Mouse (Mus musculus) stomach, embryonic 16.5 days (tissue): ENCODE data around the gene Uts2. TPM values are rescaled to one million over a fixed set of nuclear protein-coding genes. Genes with fewer than 3 reads are reported as not detected.

Experiments used
- ATAC-seq: fragments of 200-750 bp; cut with Nextera tagmentation; 2 replicates; pipeline ENCODE4 v1.8.0; 2017; ENCODE audit warnings: moderate number of reproducible peaks, moderate TSS enrichment; ENCODE audit not compliant: insufficient read depth, low FRiP score
- H3K27ac ChIP-seq: fragments of 300-500 bp; sonication (generic); 2 replicates; pipeline ENCODE4 v1.5.1; 2014; ENCODE audit warnings: low read length
- H3K27me3 ChIP-seq: fragments of 300-500 bp; sonication (generic); 2 replicates; pipeline ENCODE4 v1.6.1; 2014; ENCODE audit warnings: low read length, control low read depth, mixed read lengths; ENCODE audit not compliant: control insufficient read depth, insufficient read depth
- H3K36me3 ChIP-seq: fragments of 300-500 bp; sonication (generic); 2 replicates; pipeline ENCODE4 v1.6.1; 2014; ENCODE audit warnings: low read length; ENCODE audit not compliant: control insufficient read depth, insufficient read depth
- H3K4me1 ChIP-seq: fragments of 300-500 bp; sonication (generic); 2 replicates; pipeline ENCODE4 v1.6.1; 2014; ENCODE audit warnings: low read length, control low read depth, mixed read lengths; ENCODE audit not compliant: control insufficient read depth, insufficient read depth
- H3K4me2 ChIP-seq: fragments of 300-500 bp; sonication (generic); 2 replicates; pipeline ENCODE4 v1.6.1; 2014; ENCODE audit warnings: low read depth, low read length, mixed read lengths
- H3K4me3 ChIP-seq: fragments of 300-500 bp; sonication (generic); replicated peaks from 2 replicates; pipeline ENCODE4 v1.5.1; 2014; ENCODE audit warnings: mild to moderate bottlenecking, low read length
- H3K9ac ChIP-seq: fragments of 300-500 bp; sonication (generic); 2 replicates; pipeline ENCODE4 v1.6.1; 2014; ENCODE audit warnings: low read length
- H3K9me3 ChIP-seq: fragments of 300-500 bp; sonication (generic); replicated peaks from 2 replicates; pipeline ENCODE4 v1.6.1; 2016; ENCODE audit warnings: low read length, control low read depth; ENCODE audit not compliant: control insufficient read depth
- WGBS: fragments of 180-500 bp; shearing (Covaris S2); extraction: QIAGEN DNeasy Blood & Tissue Kit; methylation state at CpG from one replicate; pipeline ENCODE4 v1.1.7; 2014; 5-methylcytosine and 5-hydroxymethylcytosine counted together
- polyA plus RNA-seq: library from polyadenylated mRNA; unstranded; fragments of >200 nt; fragmentation: Nextera tagmentation; extraction: Ambion mirVana; gene quantifications from 2 replicates; pipeline ENCODE4 v1.2.1, GENCODE M21; 2015

The Uts2 gene
- polyA plus RNA-seq, 1 experiment from 2014 or later, result not detected

DNA sequence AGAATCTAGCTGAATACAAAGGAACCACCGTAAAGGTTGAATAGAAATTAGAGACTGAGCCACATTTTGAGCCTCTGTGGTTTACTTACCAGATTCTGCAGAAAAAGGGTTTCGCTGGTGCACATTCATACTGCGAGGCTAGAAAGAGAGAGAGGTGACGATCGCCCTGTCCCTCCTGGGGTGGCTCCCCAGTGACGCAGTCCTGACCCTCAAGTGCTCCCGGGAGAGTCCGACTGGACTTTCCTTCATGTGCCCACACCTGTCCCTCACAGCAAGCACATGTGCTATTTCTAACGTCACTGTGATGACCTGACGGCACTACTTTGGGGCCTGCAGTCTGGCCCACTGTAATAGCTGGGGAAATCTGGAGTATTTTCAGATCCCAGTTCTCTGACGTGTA is 40.9 kb downstream of the Uts2 start:
- H3K27ac ChIP-seq, result no peak overlapping the region
- no peaks in the 10 kb centered on the region for H3K9me3 ChIP-seq
- H3K4me2 ChIP-seq, result no peak overlapping the region
- H3K4me1 ChIP-seq, result no peaks in the 10 kb centered on the region
- no peaks in the 10 kb centered on the region for H3K36me3 ChIP-seq
- 91% methylated on average over 11 of the region's 11 CpGs for WGBS
- no peak overlapping the region for H3K4me3 ChIP-seq
- ATAC-seq, result no peak
- no peak overlapping the region for H3K9ac ChIP-seq
- H3K27me3 ChIP-seq, result no peaks in the 10 kb centered on the region

DNA sequence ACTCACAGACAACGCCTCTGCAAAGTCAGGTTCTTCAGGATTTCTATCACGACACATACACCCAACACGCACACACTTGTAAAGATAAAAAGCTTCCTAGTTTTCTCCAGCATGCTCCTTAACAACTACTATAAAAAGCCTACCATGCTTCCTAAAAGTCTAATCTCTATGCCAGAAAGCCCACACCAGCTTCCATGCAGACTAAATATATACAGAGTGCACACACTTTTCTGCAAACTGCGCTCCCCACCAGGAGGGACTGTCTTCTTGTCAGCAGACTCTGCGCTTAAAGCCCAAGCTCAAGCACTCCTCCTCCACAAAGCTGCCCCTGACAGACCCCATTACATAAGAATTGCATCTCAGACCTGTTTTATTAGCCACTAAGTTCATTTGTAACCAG is 44.6 kb downstream of the Uts2 start:
- Histone ChIP-seq H3K9ac (no peak overlapping the region), H3K4me3 (no peak overlapping the region; the same call in 1 of the 2 replicates), H3K36me3 (no peaks in the 10 kb centered on the region), H3K4me1 (0 out of 2 replicates have a peak, but pooled peaks cover 11% of the 10 kb centered on the region), H3K27ac (no peak overlapping the region), H3K4me2 (no peak overlapping the region), H3K27me3 (no peaks in the 10 kb centered on the region), H3K9me3 (no peaks in the 10 kb centered on the region)
- ATAC-seq, result no peak
- 80% methylated on average over 5 of the region's 5 CpGs for WGBS

DNA sequence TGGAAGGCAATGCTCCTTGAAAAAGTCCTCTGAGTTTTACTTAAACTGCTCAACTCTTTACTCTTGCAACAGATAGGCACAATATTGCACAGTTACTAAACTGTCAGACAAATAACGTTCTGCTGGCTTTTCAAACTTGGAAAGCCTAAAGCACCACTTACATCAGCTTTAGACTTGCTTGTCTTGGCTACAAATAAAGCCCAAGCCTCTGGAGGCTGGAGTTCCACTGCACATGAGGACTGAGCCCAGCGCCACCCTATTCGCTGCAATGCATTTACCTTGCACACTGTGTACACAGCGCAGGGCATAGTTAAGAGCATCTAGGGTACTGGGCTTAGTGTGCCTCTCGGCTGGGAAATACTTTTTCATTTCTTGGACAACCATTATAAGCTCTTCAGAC is 46.4 kb downstream of the Uts2 start:
- 30% methylated on average over 5 of the region's 5 CpGs for WGBS

DNA sequence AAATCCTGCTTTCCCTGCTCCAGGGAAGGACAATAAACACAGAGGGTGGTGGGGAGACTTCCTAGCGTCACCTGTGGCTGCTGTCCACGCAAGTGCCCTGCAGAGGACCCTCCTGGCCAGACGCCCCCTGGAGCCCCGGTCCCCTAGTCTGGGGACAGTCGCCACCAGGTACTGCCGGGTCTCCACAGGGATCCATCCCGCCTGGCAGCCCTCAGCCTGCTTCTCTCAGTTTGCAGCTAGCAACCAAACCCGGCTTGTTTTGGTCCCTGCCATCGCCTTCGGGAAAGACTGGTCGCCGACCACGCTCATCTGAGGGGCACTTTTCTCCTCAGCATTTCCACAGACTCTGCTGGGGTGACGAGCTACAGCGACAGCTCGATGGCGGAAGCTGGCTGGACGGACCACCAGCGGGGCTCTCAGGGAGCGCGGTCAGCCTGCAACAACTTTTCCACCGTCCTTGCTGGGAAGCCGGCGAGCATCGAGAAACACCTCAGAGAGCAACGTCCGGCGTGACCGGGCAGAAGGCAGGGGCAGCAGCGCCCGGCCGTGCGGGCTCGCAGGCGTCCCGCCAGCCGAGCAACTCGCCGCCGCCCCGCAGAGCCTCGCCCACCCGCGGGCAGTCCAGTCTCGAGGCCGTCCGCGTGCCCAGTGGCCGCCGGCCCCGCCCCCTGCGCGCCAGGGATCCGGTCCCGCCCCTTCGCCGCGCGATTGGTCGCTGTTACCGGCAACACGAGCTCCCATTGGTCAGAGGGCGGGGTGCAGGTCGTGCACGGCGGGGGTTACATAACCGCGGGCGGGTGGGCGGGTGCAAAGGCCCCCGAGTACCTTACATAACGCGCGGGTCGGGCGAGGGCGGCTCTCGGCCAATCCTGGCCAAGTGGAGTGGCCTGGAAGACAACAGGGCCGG is 47.4 kb downstream of the Uts2 start, which contains the start of gene Per3:
Gene Per3 (minus strand): TSS at position 629 of the 907 bp plus-strand sequence.
- H3K27ac ChIP-seq, result peak within 1 kb of the TSS; percentile 52; the same call in 1 of the 2 replicates
- peak within 1 kb of the TSS; percentile 99 for H3K4me2 ChIP-seq
- H3K4me1 ChIP-seq, result 0 out of 2 replicates have a peak, but pooled peaks cover 11% of the 10 kb centered on the region
- peak; percentile 99 for ATAC-seq
- H3K9me3 ChIP-seq, result no peaks in the 10 kb centered on the region
- H3K36me3 ChIP-seq, result no peaks in the 10 kb centered on the region; the same call in 1 of the 2 replicates
- WGBS, result under 1% methylated on average over 79 of the region's 79 CpGs
- H3K27me3 ChIP-seq, result no peaks in the 10 kb centered on the region
- peak within 1 kb of the TSS; percentile 71 for H3K4me3 ChIP-seq
- peak within 1 kb of the TSS; percentile 74 for H3K9ac ChIP-seq

More for the DNA sequence above, 46.4 kb downstream of the Uts2 start:
- Histone ChIP-seq H3K4me2 (peak overlapping the region; percentile 99), H3K9me3 (no peaks in the 10 kb centered on the region), H3K9ac (0 out of 2 replicates have a peak overlapping the region, but pooled peaks have one; percentile 74), H3K27ac (no peak overlapping the region), H3K4me1 (0 out of 2 replicates have a peak, but pooled peaks cover 11% of the 10 kb centered on the region), H3K27me3 (no peaks in the 10 kb centered on the region), H3K36me3 (no peaks in the 10 kb centered on the region), H3K4me3 (peak overlapping the region; percentile 71)
- ATAC-seq, result no peak

DNA sequence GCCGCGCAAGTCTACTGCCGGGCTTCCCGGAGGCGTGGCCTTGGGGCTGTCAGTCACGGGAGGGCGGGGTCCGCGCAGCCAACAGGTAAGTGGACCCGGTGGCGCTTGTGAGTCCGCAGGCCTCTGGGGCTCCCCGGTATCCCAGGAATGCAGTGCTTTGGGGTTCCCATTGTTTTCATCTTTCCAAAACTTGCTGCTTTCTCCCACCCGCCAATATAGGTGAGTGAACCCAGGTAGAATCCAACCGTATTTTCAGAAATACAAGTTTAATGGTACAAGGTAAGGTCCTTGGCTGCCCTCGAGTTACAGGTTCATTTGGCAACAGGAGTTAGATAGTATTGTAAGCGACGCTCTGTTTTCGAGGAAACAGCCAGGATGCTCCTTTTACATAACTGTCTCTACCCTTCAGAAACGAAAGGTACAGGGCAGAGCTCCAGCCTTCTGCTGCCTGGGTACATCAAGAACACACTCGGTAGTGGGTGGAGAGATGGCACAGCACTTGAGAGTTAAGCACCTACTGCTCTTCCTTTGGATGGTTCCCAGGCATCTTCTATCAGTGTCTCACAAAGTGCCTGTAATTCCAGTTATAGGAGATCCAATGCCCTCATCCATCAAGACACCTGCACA is 48.2 kb downstream of the Uts2 start:
- peak overlapping the region; percentile 74; the same call in 1 of the 2 replicates for H3K9ac ChIP-seq
- no peak; the same call in 1 of the 2 replicates for ATAC-seq
- no peak overlapping the region for H3K27ac ChIP-seq
- 0 out of 2 replicates have a peak, but pooled peaks cover 11% of the 10 kb centered on the region for H3K4me1 ChIP-seq
- peak overlapping the region; percentile 99 for H3K4me2 ChIP-seq
- H3K27me3 ChIP-seq, result no peaks in the 10 kb centered on the region
- 4% methylated on average over 21 of the region's 21 CpGs for WGBS
- peak overlapping the region; percentile 71 for H3K4me3 ChIP-seq
- H3K9me3 ChIP-seq, result no peaks in the 10 kb centered on the region
- no peaks in the 10 kb centered on the region; the same call in 1 of the 2 replicates for H3K36me3 ChIP-seq

DNA sequence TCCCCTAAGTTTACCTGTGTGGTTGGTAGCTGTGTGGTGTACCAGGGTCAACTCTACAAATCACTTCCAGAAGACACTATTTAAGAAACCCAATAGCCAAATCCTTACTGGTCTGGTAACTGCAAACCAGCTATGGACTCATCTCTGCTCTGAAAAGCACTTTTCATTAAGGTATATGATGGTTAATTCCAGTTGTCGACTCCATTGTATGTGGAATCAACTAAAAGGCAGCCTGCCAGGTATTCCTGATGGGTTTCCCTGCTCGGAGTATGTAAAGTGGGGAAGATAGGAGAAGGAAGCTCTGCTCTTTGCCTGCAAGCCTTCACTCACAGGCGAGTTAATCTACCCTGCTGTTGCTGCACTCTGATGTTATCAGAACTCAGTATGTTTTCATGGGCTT is 49.6 kb downstream of the Uts2 start:
- no peak overlapping the region for H3K27ac ChIP-seq
- H3K4me3 ChIP-seq, result no peak overlapping the region
- 80% methylated on average over 3 of the region's 3 CpGs for WGBS
- no peaks in the 10 kb centered on the region for H3K27me3 ChIP-seq
- H3K4me1 ChIP-seq, result 0 out of 2 replicates have a peak, but pooled peaks cover 11% of the 10 kb centered on the region
- no peak for ATAC-seq
- no peak overlapping the region for H3K9ac ChIP-seq
- H3K4me2 ChIP-seq, result no peak overlapping the region
- no peaks in the 10 kb centered on the region for H3K9me3 ChIP-seq
- no peaks in the 10 kb centered on the region; the same call in 1 of the 2 replicates for H3K36me3 ChIP-seq

DNA sequence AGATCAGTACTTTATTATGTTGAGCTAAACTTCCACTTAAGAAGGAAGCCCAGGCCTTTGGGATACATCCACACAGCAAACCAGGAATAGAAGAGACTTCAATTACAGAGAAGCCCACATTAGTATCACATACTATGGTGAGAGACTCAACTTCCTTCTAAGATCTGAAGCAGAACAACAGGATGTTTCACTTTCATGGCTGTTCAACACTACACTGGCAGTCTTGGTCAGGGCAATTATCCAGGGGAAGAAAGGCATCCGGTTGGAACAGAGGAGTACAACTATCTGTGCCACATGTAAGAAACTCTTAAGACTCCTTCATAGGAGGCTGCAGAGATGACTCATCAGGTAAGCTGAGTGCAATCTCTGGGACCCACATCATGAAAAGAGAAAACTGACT is 54.3 kb downstream of the Uts2 start:
- no peak for ATAC-seq
- Histone ChIP-seq H3K9me3 (no peaks in the 10 kb centered on the region), H3K4me3 (no peak overlapping the region), H3K4me1 (no peaks in the 10 kb centered on the region), H3K36me3 (no peaks in the 10 kb centered on the region; the same call in 1 of the 2 replicates), H3K4me2 (no peak overlapping the region), H3K27me3 (no peaks in the 10 kb centered on the region), H3K27ac (no peak overlapping the region), H3K9ac (no peak overlapping the region)
- 93% methylated on average over 1 of the region's 1 CpGs for WGBS
